Mouse (Mus musculus) mature B cell (primary cell): ENCODE results near the gene Trabd2b.

Experiments used
- in situ Hi-C: fragments of 300-500 bp; cut with MboI; formaldehyde crosslinking; loops from 2 replicates; pipeline ENCODE4 v1.14.3; 2019

Gene Trabd2b

DNA sequence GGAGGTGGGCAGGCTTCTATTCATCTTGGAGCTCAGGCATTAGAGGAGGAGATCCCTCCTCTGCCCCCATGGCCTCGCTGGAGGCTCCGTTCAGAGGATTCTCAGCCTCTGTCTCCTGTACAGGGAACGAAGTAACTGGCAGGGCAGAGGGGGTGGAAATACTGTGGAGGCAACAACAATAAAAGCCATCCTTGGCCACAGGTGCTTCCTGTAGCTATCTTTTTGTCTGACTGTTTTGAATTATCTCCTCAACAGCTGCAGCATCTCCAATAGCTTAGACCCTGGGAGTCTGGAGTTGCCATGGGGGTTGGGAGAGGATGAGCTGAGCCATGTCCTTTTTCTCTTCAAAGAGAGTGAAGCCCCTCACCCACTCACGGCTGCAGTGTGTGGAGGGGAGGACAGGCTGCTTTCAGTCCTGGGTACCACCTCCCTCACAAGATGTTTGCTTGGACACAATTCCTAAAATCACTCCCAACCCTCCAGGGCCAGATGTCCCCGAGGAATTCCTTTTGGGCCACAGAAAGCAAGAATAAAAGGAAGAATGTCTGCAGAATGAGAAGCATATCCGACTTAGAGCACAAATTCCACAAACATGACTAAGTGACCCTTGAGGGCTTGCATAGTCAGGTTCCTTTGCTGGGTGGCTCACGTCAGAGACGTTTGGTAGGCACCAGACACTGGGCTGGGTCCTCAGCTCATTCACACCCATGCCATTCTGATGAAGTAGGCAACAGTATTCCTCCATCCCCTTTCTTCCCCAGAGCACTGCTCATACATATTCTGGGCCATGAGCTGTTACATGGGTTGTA lies 194.9 kb downstream of the Trabd2b start:
- in situ Hi-C loops: no loop called here

DNA sequence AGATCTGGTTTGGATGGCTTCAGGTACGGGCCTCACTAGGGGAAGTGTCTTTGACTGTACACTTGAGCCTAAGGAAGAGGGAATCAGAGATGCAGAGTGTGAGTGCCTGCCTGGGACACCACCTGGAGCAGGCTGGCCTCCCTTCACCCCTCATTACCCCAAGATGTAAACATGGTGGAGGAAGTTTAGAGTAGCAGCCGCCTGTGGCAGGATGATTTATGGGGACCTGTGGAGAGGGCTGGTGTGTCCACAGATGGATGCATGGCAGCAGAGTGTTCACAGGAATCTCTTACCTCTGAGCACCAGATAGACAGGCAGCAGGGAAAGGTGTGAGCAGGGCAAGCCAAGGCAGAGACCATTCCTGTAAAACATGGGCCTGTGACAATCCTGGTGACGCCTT lies 199.1 kb downstream of the Trabd2b start:
- in situ Hi-C loops: no loop called here

GRCm38 (mm10) chr4:114607873-114608272 lies 201.3 kb downstream of the Trabd2b start:
- in situ Hi-C loops: no loop called here

DNA sequence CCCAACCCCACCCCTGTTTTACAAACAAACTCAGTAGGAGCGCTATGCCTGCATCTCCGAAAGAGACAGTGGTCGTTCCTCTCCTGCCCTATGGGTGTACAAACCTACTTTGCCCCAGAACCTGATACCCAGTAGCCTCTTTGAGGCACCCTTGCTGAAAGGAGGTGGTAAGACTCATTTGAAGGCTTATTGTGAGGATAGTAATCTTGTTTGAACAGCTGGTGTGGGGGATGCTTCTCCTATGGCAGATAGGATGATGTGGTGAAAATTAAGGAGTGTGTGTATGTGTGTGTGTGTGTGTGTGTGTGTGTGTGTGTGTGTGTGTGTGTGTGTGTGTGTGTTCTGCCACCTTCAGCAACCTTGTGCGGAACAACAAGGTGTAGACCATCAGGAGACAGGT lies 202.8 kb downstream of the Trabd2b start:
- in situ Hi-C loops: no loop called here

GRCm38 (mm10) chr4:114611166-114611929 lies 204.8 kb downstream of the Trabd2b start:
- in situ Hi-C loops: no loop called here

DNA sequence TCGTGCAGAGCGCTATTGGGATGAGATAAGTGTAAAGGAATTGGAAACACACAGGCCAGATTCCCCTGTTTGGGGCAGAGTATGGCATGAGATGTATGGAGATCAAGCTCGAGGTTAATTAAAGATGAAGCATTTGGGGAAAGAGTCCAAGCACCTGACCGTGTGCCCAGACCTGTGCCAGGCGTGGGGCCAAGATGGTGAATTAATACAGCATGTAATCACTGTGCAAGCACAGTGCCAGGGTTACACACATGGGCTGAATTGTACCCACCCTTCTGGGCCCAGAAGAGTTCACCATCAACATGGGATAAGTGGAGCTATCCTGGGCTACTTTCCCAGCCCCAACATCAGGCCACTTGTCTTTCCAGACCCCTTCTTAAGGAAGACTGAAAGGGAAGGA lies 205.5 kb downstream of the Trabd2b start:
- in situ Hi-C loops: no loop called here

GRCm38 (mm10) chr4:114612827-114613226 lies 206.3 kb downstream of the Trabd2b start:
- in situ Hi-C loops: no loop called here

DNA sequence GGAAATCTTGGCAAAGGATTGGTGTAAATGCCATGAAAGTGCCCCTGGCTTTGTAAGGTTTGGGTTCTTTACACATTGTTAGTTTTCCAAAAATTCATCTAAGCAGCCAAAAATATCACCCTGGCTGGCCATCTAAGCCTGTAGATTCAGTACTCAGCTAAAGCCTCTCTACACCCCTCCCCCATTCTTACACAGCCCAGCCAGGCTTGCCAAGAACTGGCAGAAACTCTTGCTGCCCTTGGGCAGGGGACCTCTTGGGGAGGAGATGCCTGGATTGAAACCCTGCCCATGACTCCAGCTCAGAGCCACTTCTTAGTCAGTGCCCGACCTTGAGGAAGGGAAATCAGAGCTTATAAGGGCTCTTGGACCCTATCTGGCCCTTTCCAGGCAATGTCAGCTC lies 207.6 kb downstream of the Trabd2b start:
- in situ Hi-C loops: no loop called here

DNA sequence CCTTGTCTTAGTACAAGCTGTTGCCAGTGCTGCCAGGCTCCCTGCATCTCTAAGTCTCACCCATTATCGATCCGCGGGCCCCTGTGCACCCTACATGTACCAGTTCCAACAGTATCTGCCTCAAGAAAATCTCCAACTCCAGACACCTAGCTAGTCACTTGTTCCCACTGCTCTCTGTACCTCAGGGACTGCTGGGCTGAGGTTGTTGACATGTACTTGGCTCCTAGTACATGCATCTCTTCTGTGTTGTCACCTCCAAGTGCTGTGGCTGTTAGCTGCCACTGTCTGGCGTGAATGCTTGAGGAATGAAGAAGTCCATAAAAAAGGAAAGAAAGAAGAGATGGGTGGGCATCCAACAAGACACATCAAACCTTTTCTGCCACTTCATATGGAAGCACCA lies 209.2 kb downstream of the Trabd2b start:
- in situ Hi-C loops: no loop called here

- in situ Hi-C loops: no loop called here
These were observed 216.4 kb downstream of the Trabd2b start for GRCm38 (mm10) chr4:114622929-114623328.

- in situ Hi-C loops: no loop called here
These were observed 217.8 kb downstream of the Trabd2b start for GRCm38 (mm10) chr4:114624114-114624910.

DNA sequence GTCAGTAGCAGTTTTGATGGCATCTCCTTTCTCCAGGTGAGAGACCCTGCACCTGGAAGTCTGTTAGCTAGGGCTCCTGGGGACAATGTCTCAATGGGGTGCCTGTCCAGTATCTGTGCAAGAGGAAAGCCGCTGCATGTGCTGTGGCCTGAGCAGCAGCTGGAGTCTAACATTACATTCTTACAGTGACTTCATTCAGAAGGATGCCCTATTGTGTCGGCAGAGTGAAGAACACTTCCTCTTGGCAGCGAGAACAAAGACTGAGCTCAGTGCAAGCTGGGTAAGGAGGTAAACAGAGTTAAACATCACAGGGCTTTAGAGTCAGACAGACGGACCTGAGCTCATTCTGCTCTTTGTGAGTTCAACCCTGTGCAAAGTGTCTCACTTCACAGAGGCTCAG lies 218.8 kb downstream of the Trabd2b start:
- in situ Hi-C loops: no loop called here

GRCm38 (mm10) chr4:114625920-114626319 lies 219.4 kb downstream of the Trabd2b start:
- in situ Hi-C loops: no loop called here

DNA sequence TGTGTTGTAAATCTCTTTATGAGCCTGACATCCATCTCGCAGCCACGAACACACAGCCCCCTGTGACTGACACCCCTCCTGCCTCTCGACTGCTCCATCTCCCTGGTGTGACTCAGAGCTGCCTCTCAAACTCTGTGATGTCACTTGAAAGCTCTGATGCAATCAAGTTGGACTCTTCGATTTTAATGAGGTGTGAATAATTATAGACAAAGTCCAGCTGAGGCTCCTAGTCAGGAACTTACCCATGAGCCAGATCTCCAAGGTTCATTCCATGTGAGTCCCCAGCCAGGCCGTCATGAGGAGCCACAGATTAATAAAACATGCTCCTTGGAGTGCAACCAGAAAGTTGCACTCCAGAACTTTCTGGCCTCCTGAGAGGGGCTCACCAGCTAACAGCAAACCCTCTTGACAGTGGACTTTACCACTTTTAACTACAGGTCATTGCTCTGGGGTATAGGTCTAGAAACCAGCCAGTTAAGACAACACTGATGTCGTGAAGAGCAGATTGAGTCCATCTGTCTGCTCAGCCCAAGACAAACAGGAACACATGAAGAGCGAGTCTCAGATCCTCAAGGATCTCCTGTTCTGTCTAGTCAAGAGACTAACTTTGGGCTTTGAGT lies 221.3 kb downstream of the Trabd2b start:
- in situ Hi-C loops: no loop called here

DNA sequence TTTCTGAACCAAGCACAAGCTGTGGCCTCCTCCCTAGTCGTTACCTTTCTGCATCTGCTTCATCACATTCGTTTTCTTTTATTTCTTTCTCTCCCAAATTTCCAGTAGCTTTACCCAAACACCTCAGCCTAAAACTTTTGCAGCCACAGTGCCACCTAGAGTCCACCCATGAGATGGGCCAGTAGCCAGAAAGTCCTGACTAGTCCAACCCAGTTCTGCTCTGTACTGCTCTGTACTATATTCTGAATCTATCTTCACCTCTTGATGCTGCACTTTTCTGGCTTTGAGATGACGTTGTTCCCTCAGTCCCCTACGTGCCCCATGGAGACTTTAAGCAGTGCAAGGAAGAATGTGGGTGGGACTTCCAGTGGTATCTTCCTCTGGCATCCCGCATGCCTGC lies 229.4 kb downstream of the Trabd2b start:
- in situ Hi-C loops: no loop called here

- in situ Hi-C loops: no loop called here
These were observed 229.8 kb downstream of the Trabd2b start for GRCm38 (mm10) chr4:114636324-114636723.

GRCm38 (mm10) chr4:114637120-114637519 lies 230.6 kb downstream of the Trabd2b start:
- in situ Hi-C loops: no loop called here

GRCm38 (mm10) chr4:114642469-114642868 lies 235.9 kb downstream of the Trabd2b start:
- in situ Hi-C loops: no loop called here

DNA sequence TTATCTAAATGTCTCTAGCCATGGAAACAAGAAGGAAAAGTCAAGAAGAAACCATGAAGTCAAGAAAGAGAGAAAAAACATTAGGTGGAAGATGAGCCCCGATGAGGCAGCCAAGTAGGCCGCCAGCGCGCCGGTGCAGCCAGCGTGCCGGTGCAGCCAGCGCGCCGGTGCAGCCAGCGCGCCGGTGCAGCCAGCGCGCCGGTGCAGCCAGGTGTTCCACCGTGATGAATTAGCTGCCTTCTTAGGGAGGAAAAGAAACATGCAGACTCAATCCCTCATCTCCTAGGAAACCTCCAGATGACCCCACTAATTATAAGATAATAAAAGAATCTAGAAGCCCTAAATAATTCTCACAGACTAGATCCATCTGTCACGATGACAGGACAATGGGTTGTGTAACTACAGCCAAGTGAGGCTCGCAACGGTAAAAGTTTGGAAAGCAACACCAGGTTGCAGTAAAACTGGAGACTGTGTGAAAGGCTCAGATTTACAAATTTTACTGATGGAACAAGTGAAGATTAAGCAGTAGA lies 237.2 kb downstream of the Trabd2b start:
- in situ Hi-C loops: no loop called here

DNA sequence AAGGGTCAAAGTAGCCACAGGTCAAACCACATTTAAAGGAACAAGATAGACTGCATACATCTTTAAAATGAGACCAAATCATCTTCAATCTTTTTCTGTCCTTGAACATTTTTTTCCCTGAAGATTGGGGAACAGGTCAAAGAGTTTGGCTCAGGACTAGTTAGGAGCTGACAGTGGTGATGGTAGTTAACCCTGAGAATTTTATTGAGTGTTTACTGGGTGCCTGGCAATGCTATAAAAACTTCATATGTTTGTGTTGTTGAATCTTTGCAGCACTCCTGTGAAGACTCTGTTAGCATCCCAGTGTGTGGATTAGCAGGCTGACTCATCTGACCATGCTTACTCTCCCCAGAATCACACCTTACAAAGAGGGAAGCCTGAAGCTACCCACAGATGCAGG lies 238.8 kb downstream of the Trabd2b start:
- in situ Hi-C loops: no loop called here

GRCm38 (mm10) chr4:114646825-114647681 lies 240.5 kb downstream of the Trabd2b start:
- in situ Hi-C loops: no loop called here
